Mouse (Mus musculus) neural tube, embryonic 15.5 days (tissue): ENCODE results near the gene Cdk4. TPM values are rescaled to one million over a fixed set of nuclear protein-coding genes. Genes with fewer than 3 reads are reported as not detected.

Experiments
- ATAC-seq: fragments of 200-750 bp; cut with Nextera tagmentation; 2 replicates; pipeline ENCODE4 v1.8.0; 2017; ENCODE audit warnings: mild to moderate bottlenecking, moderate TSS enrichment, moderate library complexity; ENCODE audit not compliant: low FRiP score
- H3K27ac ChIP-seq: fragments of 300-500 bp; sonication (generic); replicated peaks from 2 replicates; pipeline ENCODE4 v1.5.1; 2015; ENCODE audit warnings: mild to moderate bottlenecking, inconsistent platforms
- H3K27me3 ChIP-seq: fragments of 300-500 bp; sonication (generic); replicated peaks from 2 replicates; pipeline ENCODE4 v1.6.1; 2015; ENCODE audit warnings: inconsistent platforms
- H3K36me3 ChIP-seq: fragments of 300-500 bp; sonication (generic); 2 replicates; pipeline ENCODE4 v1.6.1; 2015; ENCODE audit warnings: inconsistent platforms
- H3K4me1 ChIP-seq: fragments of 300-500 bp; sonication (generic); 2 replicates; pipeline ENCODE4 v1.6.1; 2015; ENCODE audit warnings: inconsistent platforms
- H3K4me2 ChIP-seq: fragments of 300-500 bp; sonication (generic); 2 replicates; pipeline ENCODE4 v1.6.1; 2015; ENCODE audit warnings: inconsistent platforms, mild to moderate bottlenecking, moderate library complexity
- H3K4me3 ChIP-seq: fragments of 300-500 bp; sonication (generic); replicated peaks from 2 replicates; pipeline ENCODE4 v1.5.1; 2015; ENCODE audit warnings: mild to moderate bottlenecking, inconsistent platforms
- H3K9ac ChIP-seq: fragments of 300-500 bp; sonication (generic); replicated peaks from 2 replicates; pipeline ENCODE4 v1.6.1; 2015; ENCODE audit warnings: mild to moderate bottlenecking, inconsistent platforms
- H3K9me3 ChIP-seq: fragments of 300-500 bp; sonication (generic); replicated peaks from 2 replicates; pipeline ENCODE4 v1.6.1; 2016; ENCODE audit warnings: inconsistent platforms
- WGBS: fragments of 180-500 bp; shearing (Covaris S2); methylation state at CpG from one replicate; pipeline ENCODE4 v1.1.7; 2015; ENCODE audit warnings: mixed read lengths; 5-methylcytosine and 5-hydroxymethylcytosine counted together
- polyA plus RNA-seq: library from polyadenylated mRNA; unstranded; fragments of >200 nt; fragmentation: Nextera tagmentation; extraction: Ambion mirVana; gene quantifications from 2 replicates; pipeline ENCODE4 v1.2.1, GENCODE M21; 2015

Gene Cdk4
- polyA plus RNA-seq, 1 experiment from 2014 or later: 551 TPM

GRCm38 (mm10) chr10:127108262-127108583, 44.9 kb downstream of the Cdk4 start:
- 82% methylated on average over 3 of the region's 3 CpGs for WGBS
- ATAC-seq: no peak
- Histone ChIP-seq H3K36me3 (peaks cover 40% of the 10 kb centered on the region), H3K27ac (no peak overlapping the region), H3K9me3 (no peaks in the 10 kb centered on the region), H3K4me3 (no peak overlapping the region), H3K4me2 (no peak overlapping the region), H3K9ac (no peak overlapping the region), H3K4me1 (no peaks in the 10 kb centered on the region), H3K27me3 (no peaks in the 10 kb centered on the region)

- Histone ChIP-seq H3K27ac (no peak overlapping the region), H3K27me3 (no peaks in the 10 kb centered on the region), H3K9ac (no peak overlapping the region), H3K4me1 (no peaks in the 10 kb centered on the region), H3K36me3 (peaks cover 41% of the 10 kb centered on the region), H3K4me2 (no peak overlapping the region), H3K4me3 (no peak overlapping the region), H3K9me3 (no peaks in the 10 kb centered on the region)
- no peak for ATAC-seq
- WGBS: 91% methylated on average over 15 of the region's 15 CpGs
Measured at GRCm38 (mm10) chr10:127111001-127111887, 47.9 kb downstream of the Cdk4 start.

GRCm38 (mm10) chr10:127114408-127114807, 51.1 kb downstream of the Cdk4 start:
- H3K4me3 ChIP-seq: no peak overlapping the region
- no peak overlapping the region for H3K9ac ChIP-seq
- WGBS: 94% methylated on average over 11 of the region's 11 CpGs
- ATAC-seq: no peak
- H3K4me2 ChIP-seq: no peak overlapping the region
- no peak overlapping the region for H3K27ac ChIP-seq
- no peaks in the 10 kb centered on the region for H3K9me3 ChIP-seq
- no peaks in the 10 kb centered on the region for H3K27me3 ChIP-seq
- H3K4me1 ChIP-seq: peaks cover 5% of the 10 kb centered on the region
- H3K36me3 ChIP-seq: peaks cover 60% of the 10 kb centered on the region

- Histone ChIP-seq H3K4me2 (no peak overlapping the region), H3K9me3 (no peaks in the 10 kb centered on the region), H3K9ac (no peak overlapping the region), H3K4me3 (no peak overlapping the region), H3K36me3 (peaks cover 61% of the 10 kb centered on the region), H3K4me1 (peaks cover 12% of the 10 kb centered on the region), H3K27ac (no peak overlapping the region), H3K27me3 (no peaks in the 10 kb centered on the region)
- WGBS: 93% methylated on average over 2 of the region's 2 CpGs
- ATAC-seq: no peak
Measured at GRCm38 (mm10) chr10:127115068-127115467, 51.7 kb downstream of the Cdk4 start.

Other genes starting within 250 kb of the Cdk4 start
- 15.0 and 18.2 TPM in 2 replicates for gene Atp23, start 162.2 kb upstream of the Cdk4 start, polyA plus RNA-seq
- gene Ctdsp2, start 84.8 kb upstream of the Cdk4 start, polyA plus RNA-seq: 15.7 and 25.4 TPM in 2 replicates
- gene Avil, start 62.8 kb upstream of the Cdk4 start, polyA plus RNA-seq: 19.2 and 22.4 TPM in 2 replicates
- 66.6 and 71.0 TPM in 2 replicates for gene Tsfm, start 32.7 kb upstream of the Cdk4 start, polyA plus RNA-seq
- 24.3 and 29.6 TPM in 2 replicates for gene Mettl1, start 22.1 kb upstream of the Cdk4 start, polyA plus RNA-seq
- gene Eef1akmt3, start 22.0 kb upstream of the Cdk4 start, polyA plus RNA-seq: 0.27 and 0.51 TPM in 2 replicates
- gene Cyp27b1, start 15.3 kb upstream of the Cdk4 start, polyA plus RNA-seq: 0.11 and 0.14 TPM in 2 replicates
- gene March9, start 3.4 kb upstream of the Cdk4 start, polyA plus RNA-seq: 5.9 and 7.4 TPM in 2 replicates
- 108 and 123 TPM in 2 replicates for gene Tspan31, start 6.7 kb downstream of the Cdk4 start, polyA plus RNA-seq
- gene Agap2, start 11.8 kb downstream of the Cdk4 start, polyA plus RNA-seq: 4.6 and 5.3 TPM in 2 replicates
- 127 and 130 TPM in 2 replicates for gene Os9, start 57.6 kb downstream of the Cdk4 start, polyA plus RNA-seq
- 69.5 and 70.4 TPM in 2 replicates for gene B4galnt1, start 101.7 kb downstream of the Cdk4 start, polyA plus RNA-seq
- gene Slc26a10, start 117.1 kb downstream of the Cdk4 start, polyA plus RNA-seq: 1.0 TPM in 2 replicates
- 32.7 and 34.9 TPM in 2 replicates for gene Arhgef25, start 126.5 kb downstream of the Cdk4 start, polyA plus RNA-seq
- 211 and 245 TPM in 2 replicates for gene Dtx3, start 132.2 kb downstream of the Cdk4 start, polyA plus RNA-seq
- gene Pip4k2c, start 148.1 kb downstream of the Cdk4 start, polyA plus RNA-seq: 19.8 and 23.0 TPM in 2 replicates
- gene Kif5a, start 199.8 kb downstream of the Cdk4 start, polyA plus RNA-seq: 97.3 and 113 TPM in 2 replicates
- gene Dctn2, start 202.8 kb downstream of the Cdk4 start, polyA plus RNA-seq: 304 and 335 TPM in 2 replicates
- gene Mbd6, start 225.5 kb downstream of the Cdk4 start, polyA plus RNA-seq: 16.4 and 18.3 TPM in 2 replicates
- 108 and 115 TPM in 2 replicates for gene Mars, start 248.3 kb downstream of the Cdk4 start, polyA plus RNA-seq